ENCODE assay signal across 8 mouse cellular contexts in the genomic region with DNA sequence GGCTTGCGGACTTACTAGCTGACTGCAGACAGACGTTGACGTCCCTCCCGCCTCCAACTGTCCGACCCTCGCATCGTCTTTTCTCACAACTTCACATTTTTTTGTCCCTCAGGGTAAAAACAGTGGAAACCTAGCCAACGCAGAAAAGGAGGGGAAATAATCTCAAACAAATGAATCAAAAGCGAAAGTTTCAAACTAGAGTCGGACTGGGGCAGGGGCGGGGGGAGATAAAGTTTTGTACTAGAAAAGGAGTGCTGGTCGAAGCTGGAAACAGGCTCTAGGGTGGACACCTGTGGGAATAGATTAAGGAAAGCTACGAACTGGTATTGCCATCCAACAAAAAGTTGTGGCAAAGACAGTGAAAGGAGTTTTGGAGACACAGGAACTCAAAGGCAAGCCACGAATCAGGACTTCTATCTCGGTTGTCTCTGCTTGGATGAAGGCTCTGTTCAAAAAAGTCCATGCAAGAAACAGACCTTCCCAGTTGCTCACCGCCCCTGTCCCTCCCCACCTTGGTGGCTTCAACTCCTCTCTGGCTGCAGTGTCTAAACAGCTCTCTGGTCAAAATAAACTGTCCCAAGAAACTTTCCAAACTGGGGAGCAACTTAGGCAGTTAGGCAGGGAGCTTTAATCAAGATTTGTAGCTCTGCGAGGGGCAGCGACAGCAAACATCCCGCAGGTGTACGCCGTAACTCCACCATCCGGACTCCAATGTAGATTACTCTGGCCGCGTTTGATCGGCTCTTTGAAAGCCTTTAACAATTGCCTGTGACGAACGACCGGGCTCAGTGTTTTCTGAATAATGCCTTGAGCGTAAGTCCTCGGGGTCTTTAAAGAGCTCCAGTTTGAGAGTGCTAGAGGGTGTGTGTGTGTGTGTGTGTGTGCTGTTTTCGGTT. TPM values are rescaled to one million over a fixed set of nuclear protein-coding genes. Genes with fewer than 3 reads are reported as not detected.
DNase-seq lines count a peak whose midpoint lies in the region; ATAC-seq and TF ChIP-seq lines count a peak whose summit lies in the region.
"Had no signal": no experiment of that assay in that cellular context is flagged by ENCODE, and none has a peak within 500 bp of the region (broad histone marks: within the 10 kb centered on the region; RNA-seq: fewer than 3 reads in every experiment).

No protein-coding gene starts in this region.

- peaks cover 93% of the 10 kb centered on the region for H3K4me1 ChIP-seq in E14TG2a.4 (replicated peaks; ENCODE audit: low read depth, low read length)
- H3K4me1 ChIP-seq in ES-Bruce4 (ENCODE audit: control insufficient read depth, insufficient read depth, low read length), result peaks cover 4% of the 10 kb centered on the region
- peaks cover 59% of the 10 kb centered on the region for H3K4me1 ChIP-seq in forebrain, embryonic 16.5 days (replicated peaks; ENCODE audit: control insufficient read depth, insufficient read depth, low read length)
- H3K4me1 ChIP-seq in liver, embryonic 14.5 days (replicated peaks; ENCODE audit: control insufficient read depth in 2 of 2, insufficient read depth in 2 of 2, low read length in 1 of 2), result no peaks in the 10 kb centered on the region

- no peak for DNase-seq in liver, embryonic 14.5 days (ENCODE audit: low read depth in 3 of 3, low spot score in 3 of 3)
- no peak for DNase-seq in urinary bladder, adult 18-20 months (ENCODE audit: low spot score in 2 of 2)
- DNase-seq in T-cell, adult 2 months (ENCODE audit: low spot score), result no peak
- no peak for DNase-seq in adrenal gland, postnatal 14 days

- peak overlapping the region; percentile 79 for H3K4me3 ChIP-seq in E14TG2a.4 (replicated peaks; ENCODE audit: low read length)
- H3K4me3 ChIP-seq in ES-Bruce4 (ENCODE audit: low read depth, low read length), result peak overlapping the region; percentile 69
- peak overlapping the region; percentile 42 for H3K4me3 ChIP-seq in forebrain, embryonic 16.5 days (replicated peaks; ENCODE audit: low read length)
- H3K4me3 ChIP-seq in liver, embryonic 14.5 days (ENCODE audit: insufficient read depth in 1 of 2, low read depth in 2 of 2, low read length in 2 of 2), result peak overlapping the region; percentile 14 to 16; a peak in 2 of 4 replicates

- TF ChIP-seq EP300 in ES-Bruce4 (IDR thresholded peaks at IDR 0.05; ENCODE audit: insufficient read depth, low read depth, low read length), result 0 out of 2 replicates have a peak, but pooled peaks have one; percentile 36
- TF ChIP-seq EP300 in liver, embryonic 14.5 days (IDR thresholded peaks at IDR 0.05; ENCODE audit: low read depth), result no peak

- no peak for TF ChIP-seq POLR2A in ES-Bruce4 (IDR thresholded peaks at IDR 0.05; ENCODE audit: insufficient read depth, low read length)

- H3K36me3 ChIP-seq in E14TG2a.4 (ENCODE audit: insufficient read depth, low read length), result peaks cover 5% of the 10 kb centered on the region; the same call in 1 of the 2 replicates
- no peaks in the 10 kb centered on the region for H3K36me3 ChIP-seq in ES-Bruce4 (ENCODE audit: control insufficient read depth, insufficient read depth, low read length, poor library complexity, severe bottlenecking)
- no peaks in the 10 kb centered on the region for H3K36me3 ChIP-seq in forebrain, embryonic 16.5 days (ENCODE audit: control insufficient read depth, insufficient read depth)
- H3K36me3 ChIP-seq in liver, embryonic 14.5 days (replicated peaks; ENCODE audit: control insufficient read depth, insufficient read depth, low read depth), result no peaks in the 10 kb centered on the region

- H3K27me3 ChIP-seq in E14TG2a.4 (ENCODE audit: insufficient read depth, low read length), result peaks cover 24% of the 10 kb centered on the region
- H3K27me3 ChIP-seq in ES-Bruce4 (ENCODE audit: control insufficient read depth, insufficient read depth, low read length, poor library complexity, severe bottlenecking), result no peaks in the 10 kb centered on the region
- no peaks in the 10 kb centered on the region for H3K27me3 ChIP-seq in forebrain, embryonic 16.5 days (replicated peaks; ENCODE audit: control insufficient read depth, insufficient read depth, low read length)
- H3K27me3 ChIP-seq in liver, embryonic 14.5 days (ENCODE audit: control insufficient read depth, insufficient read depth, low read length), result peaks cover 82% of the 10 kb centered on the region

- H3K9ac ChIP-seq in ES-Bruce4 (ENCODE audit: low read depth, poor library complexity, severe bottlenecking), result peak overlapping the region; percentile 59
- peak overlapping the region; percentile 45 for H3K9ac ChIP-seq in forebrain, embryonic 16.5 days (replicated peaks; ENCODE audit: low read depth, low read length)
- H3K9ac ChIP-seq in liver, embryonic 14.5 days (replicated peaks), result no peak overlapping the region

- ATAC-seq in forebrain, embryonic 16.5 days, result no peak
- ATAC-seq in liver, embryonic 14.5 days (ENCODE audit: insufficient read depth), result no peak

- H3K9me3 ChIP-seq in E14TG2a.4 (ENCODE audit: low read length), result no peaks in the 10 kb centered on the region
- no peaks in the 10 kb centered on the region for H3K9me3 ChIP-seq in ES-Bruce4 (replicated peaks; ENCODE audit: control insufficient read depth, insufficient read depth, low read length, poor library complexity, severe bottlenecking)
- no peaks in the 10 kb centered on the region for H3K9me3 ChIP-seq in forebrain, embryonic 16.5 days (ENCODE audit: control insufficient read depth, low read length)
- no peaks in the 10 kb centered on the region for H3K9me3 ChIP-seq in liver, embryonic 14.5 days (ENCODE audit: control insufficient read depth, low read length)

- peak overlapping the region; percentile 30 for H3K27ac ChIP-seq in ES-Bruce4 (ENCODE audit: insufficient read depth, low read length)
- H3K27ac ChIP-seq in forebrain, embryonic 16.5 days (ENCODE audit: low read length), result peak overlapping the region; percentile 92
- no peak overlapping the region for H3K27ac ChIP-seq in liver, embryonic 14.5 days
- H3K27ac ChIP-seq: macrophage had no signal

- peak overlapping the region; percentile 80 for H3K4me2 ChIP-seq in forebrain, embryonic 16.5 days (ENCODE audit: low read length)
- H3K4me2 ChIP-seq in liver, embryonic 14.5 days (ENCODE audit: low read depth), result peak overlapping the region; percentile 36

- TF ChIP-seq CTCF in E14TG2a.4 (conservative IDR thresholded peaks at IDR 0.05; ENCODE audit: low read length) (no peak), ES-Bruce4 (IDR thresholded peaks at IDR 0.05; ENCODE audit: low read depth, low read length) (no peak)
- TF ChIP-seq CTCF in liver, embryonic 14.5 days (IDR thresholded peaks at IDR 0.05; ENCODE audit: low read depth), result no peak

- under 1% methylated on average over 31 of the region's 31 CpGs for WGBS in forebrain, embryonic 16.5 days
- WGBS in liver, embryonic 14.5 days (ENCODE audit: insufficient replicate concordance), result 2% methylated on average over 31 of the region's 31 CpGs

RNA-seq across cellular contexts. Expression of a gene that starts 14.7 kb away (rescaled TPM):
- 400 and 407 TPM in 2 replicates for polyA plus RNA-seq in ES-Bruce4 (2011; ENCODE audit: insufficient read depth, insufficient read length, low read depth, missing spikeins)
- polyA plus RNA-seq in forebrain, embryonic 16.5 days (2015; fragmentation: Nextera tagmentation; extraction: Ambion mirVana), result 20.8 and 24.0 TPM in 2 replicates
- 0.06 and 0.18 TPM in 2 replicates for polyA plus RNA-seq in liver, embryonic 14.5 days (2012; rRNA removed)
- not detected in 2 replicates for polyA plus RNA-seq in liver, embryonic 14.5 days (2014; fragmentation: Nextera tagmentation; extraction: Ambion mirVana)
- total RNA-seq in adrenal gland, postnatal 14 days (2021), result 0.63 and 0.75 TPM in 2 replicates
- polyA plus RNA-seq: macrophage had no signal

Comparison
In these comparisons a context has a peak if more than half of its experiments do, and no peak if none do; other contexts are left out.
1. H3K4me3 ChIP-seq: peak in every context shown above with its lines; median percentile 79 in E14TG2a.4; 69 in ES-Bruce4; 42 in forebrain, embryonic 16.5 days; 15 in liver, embryonic 14.5 days.
2. RNA of a gene that starts 14.7 kb away (polyA plus RNA-seq): 400 to 407 TPM in ES-Bruce4 and 20.8 to 24.0 TPM in forebrain, embryonic 16.5 days; 0.06 to 0.18 TPM in liver, embryonic 14.5 days; every median in the first group is over 10 times any median in the second.